Mouse (Mus musculus) megakaryocyte-erythroid progenitor cell, adult 5-6 weeks (primary cell): ENCODE measurements around the gene Chchd6. TPM values are rescaled to one million over a fixed set of nuclear protein-coding genes. Genes with fewer than 3 reads are reported as not detected.

ENCODE experiments used
- ATAC-seq: replicated peaks from 2 replicates; pipeline ENCODE4 v1.8.0; 2016; ENCODE audit warnings: mild to moderate bottlenecking, inconsistent platforms; ENCODE audit not compliant: severe bottlenecking, poor library complexity, low FRiP score, low TSS enrichment
- total RNA-seq, 2 experiments: library from RNA; stranded (forward) in 1 of 2; stranded (reverse) in 1 of 2; fragments of 200-1000, 215-1000 nt in 1 of 2; fragments of >200 nt in 1 of 2; fragmentation: Nextera tagmentation in 1 of 2; gene quantifications; 2 replicates each; pipeline ENCODE4 v1.2.3; 2014 to 2017

Chchd6 gene
- total RNA-seq (2014; fragmentation: Nextera tagmentation) (11.4 and 16.1 TPM in 2 replicates), total RNA-seq (2017) (7.0 and 12.0 TPM in 2 replicates)

GRCm38 (mm10) chr6:89595018-89595776 is at the start of gene Chchd6:
Gene Chchd6, minus strand, starts transcription at chr6:89595652.
- peak; percentile 100 for ATAC-seq

- ATAC-seq: peak; percentile 94
Observed at GRCm38 (mm10) chr6:89644271-89645075, 49.0 kb upstream of the Chchd6 start.

GRCm38 (mm10) chr6:89643798-89644270 is 48.4 kb upstream of the Chchd6 start, which contains the start of gene Txnrd3:
Gene Txnrd3, plus strand, starts transcription at chr6:89643988.
- peak; percentile 88 for ATAC-seq

- ATAC-seq: no peak
Observed at GRCm38 (mm10) chr6:89639025-89639424, 43.6 kb upstream of the Chchd6 start.

GRCm38 (mm10) chr6:89637977-89638376 is 42.5 kb upstream of the Chchd6 start:
- ATAC-seq: no peak

- ATAC-seq: no peak
Observed at GRCm38 (mm10) chr6:89634400-89634799, 38.9 kb upstream of the Chchd6 start.

GRCm38 (mm10) chr6:89633115-89633514 is 37.7 kb upstream of the Chchd6 start:
- no peak for ATAC-seq

GRCm38 (mm10) chr6:89631809-89632562 is 36.5 kb upstream of the Chchd6 start:
- peak; percentile 94 for ATAC-seq

GRCm38 (mm10) chr6:89628045-89628785 is 32.8 kb upstream of the Chchd6 start:
- no peak for ATAC-seq

GRCm38 (mm10) chr6:89622647-89623046 is 27.2 kb upstream of the Chchd6 start:
- no peak for ATAC-seq

- no peak for ATAC-seq
Observed at GRCm38 (mm10) chr6:89615373-89615755, 19.9 kb upstream of the Chchd6 start.

GRCm38 (mm10) chr6:89614596-89615372 is 19.3 kb upstream of the Chchd6 start:
- ATAC-seq: no peak

GRCm38 (mm10) chr6:89614107-89614471 is 18.6 kb upstream of the Chchd6 start:
- ATAC-seq: no peak

GRCm38 (mm10) chr6:89613336-89614106 is 18.1 kb upstream of the Chchd6 start:
- 0 out of 2 replicates have a peak, but pooled peaks have one; percentile 41 for ATAC-seq

GRCm38 (mm10) chr6:89607999-89608398 is 12.5 kb upstream of the Chchd6 start:
- 0 out of 2 replicates have a peak, but pooled peaks have one; percentile 55 for ATAC-seq

- no peak for ATAC-seq
Observed at GRCm38 (mm10) chr6:89606096-89606495, 10.6 kb upstream of the Chchd6 start.

GRCm38 (mm10) chr6:89596510-89596909 is 1.1 kb upstream of the Chchd6 start:
- no peak for ATAC-seq

- no peak for ATAC-seq
Observed at GRCm38 (mm10) chr6:89595777-89596146, 310 bp upstream of the Chchd6 start.
